Comparison of ENCODE assay signal across 10 mouse cellular contexts in genomic region chr2:26387713-26388112, GRCm38 (mm10). TPM values are rescaled to one million over a fixed set of nuclear protein-coding genes. Genes with fewer than 3 reads are reported as not detected.
DNase-seq lines count a peak whose midpoint lies in the region; ATAC-seq lines count a peak whose summit lies in the region.
"Had no signal": no experiment of that assay in that cellular context is flagged by ENCODE, and none has a peak within 500 bp of the region (broad histone marks: within the 10 kb centered on the region; RNA-seq: fewer than 3 reads in every experiment).

No protein-coding gene starts in this region.

- H3K36me3 ChIP-seq in embryonic facial prominence, embryonic 15.5 days = peaks cover 76% of the 10 kb centered on the region
- H3K36me3 ChIP-seq in kidney, embryonic 16.5 days (ENCODE audit: insufficient read depth, low read length) = peaks cover 60% of the 10 kb centered on the region
- H3K36me3 ChIP-seq in neural tube, embryonic 12.5 days = peaks cover 73% of the 10 kb centered on the region

- peaks cover 22% of the 10 kb centered on the region for H3K4me1 ChIP-seq in embryonic facial prominence, embryonic 15.5 days
- H3K4me1 ChIP-seq in kidney, embryonic 16.5 days (ENCODE audit: insufficient read depth, low read length) = peaks cover 18% of the 10 kb centered on the region
- peaks cover 23% of the 10 kb centered on the region for H3K4me1 ChIP-seq in neural tube, embryonic 12.5 days

- WGBS in embryonic facial prominence, embryonic 15.5 days = 84% methylated on average over 3 of the region's 3 CpGs
- 84% methylated on average over 3 of the region's 3 CpGs for WGBS in kidney, embryonic 16.5 days
- WGBS in neural tube, embryonic 12.5 days = 89% methylated on average over 3 of the region's 3 CpGs

- H3K9ac ChIP-seq in embryonic facial prominence, embryonic 15.5 days = no peak overlapping the region
- peak overlapping the region; percentile 93; the same call in 1 of the 2 replicates for H3K9ac ChIP-seq in kidney, embryonic 16.5 days (replicated peaks; ENCODE audit: low read length)
- peak overlapping the region; percentile 97 for H3K9ac ChIP-seq in neural tube, embryonic 12.5 days

- H3K4me2 ChIP-seq in embryonic facial prominence, embryonic 15.5 days (replicated peaks) = peak overlapping the region; percentile 94; the same call in 1 of the 2 replicates
- peak overlapping the region; percentile 92 for H3K4me2 ChIP-seq in kidney, embryonic 16.5 days (replicated peaks; ENCODE audit: low read depth, low read length)
- peak overlapping the region; percentile 100 for H3K4me2 ChIP-seq in neural tube, embryonic 12.5 days (replicated peaks)

- peak; percentile 37 for DNase-seq in kidney, adult 18-20 months
- DNase-seq in kidney, postnatal 10 days = no peak
- no peak for DNase-seq in adrenal gland, adult 18-20 months (ENCODE audit: low spot score in 2 of 2)
- DNase-seq in retina, postnatal 1 day = no peak
- no peak for DNase-seq in cerebellum, adult 11-12 months
- DNase-seq: cerebellum, adult 11 months; thymus, postnatal 14 days had no signal

- H3K9me3 ChIP-seq in embryonic facial prominence, embryonic 15.5 days (replicated peaks) = no peaks in the 10 kb centered on the region
- no peaks in the 10 kb centered on the region for H3K9me3 ChIP-seq in kidney, embryonic 16.5 days (ENCODE audit: low read length)
- no peaks in the 10 kb centered on the region for H3K9me3 ChIP-seq in neural tube, embryonic 12.5 days

- peak overlapping the region; percentile 93 for H3K4me3 ChIP-seq in embryonic facial prominence, embryonic 15.5 days (replicated peaks)
- peak overlapping the region; percentile 90; the same call in 1 of the 2 replicates for H3K4me3 ChIP-seq in kidney, embryonic 16.5 days (ENCODE audit: low read length)
- peak overlapping the region; percentile 97; the same call in 1 of the 2 replicates for H3K4me3 ChIP-seq in neural tube, embryonic 12.5 days

- H3K27me3 ChIP-seq in embryonic facial prominence, embryonic 15.5 days = no peaks in the 10 kb centered on the region
- no peaks in the 10 kb centered on the region for H3K27me3 ChIP-seq in kidney, embryonic 16.5 days (ENCODE audit: insufficient read depth, low read length)
- H3K27me3 ChIP-seq in neural tube, embryonic 12.5 days (replicated peaks) = no peaks in the 10 kb centered on the region

- H3K27ac ChIP-seq in embryonic facial prominence, embryonic 15.5 days (replicated peaks) = no peak overlapping the region
- no peak overlapping the region for H3K27ac ChIP-seq in kidney, embryonic 16.5 days (ENCODE audit: low read length)
- H3K27ac ChIP-seq in neural tube, embryonic 12.5 days = no peak overlapping the region

- no peak for ATAC-seq in embryonic facial prominence, embryonic 15.5 days (ENCODE audit: insufficient number of reproducible peaks, low FRiP score, low TSS enrichment, low read depth)
- ATAC-seq in kidney, embryonic 16.5 days (ENCODE audit: low FRiP score, low TSS enrichment) = no peak
- ATAC-seq in neural tube, embryonic 12.5 days (ENCODE audit: low FRiP score, low read depth) = no peak

RNA-seq across cellular contexts. Expression of gene Entr1, which starts 1.4 kb away (rescaled TPM):
- polyA plus RNA-seq in embryonic facial prominence, embryonic 15.5 days (2015; fragmentation: Nextera tagmentation; extraction: Ambion mirVana) = 120 and 141 TPM in 2 replicates
- 125 and 127 TPM in 2 replicates for polyA plus RNA-seq in kidney, embryonic 16.5 days (2015; fragmentation: Nextera tagmentation; extraction: Ambion mirVana)
- polyA plus RNA-seq in neural tube, embryonic 12.5 days (2016; fragmentation: Nextera tagmentation; extraction: Ambion mirVana) = 177 and 180 TPM in 2 replicates
- total RNA-seq in adrenal gland, adult 18-20 months (2021) = 100 to 1,000 TPM; 114 to 119 TPM

RNA-seq across cellular contexts. Expression of gene Pmpca, which starts 1.4 kb away (rescaled TPM):
- polyA plus RNA-seq in embryonic facial prominence, embryonic 15.5 days (2015; fragmentation: Nextera tagmentation; extraction: Ambion mirVana) = 90.4 and 92.6 TPM in 2 replicates
- 122 TPM in 2 replicates for polyA plus RNA-seq in kidney, embryonic 16.5 days (2015; fragmentation: Nextera tagmentation; extraction: Ambion mirVana)
- 113 and 115 TPM in 2 replicates for polyA plus RNA-seq in neural tube, embryonic 12.5 days (2016; fragmentation: Nextera tagmentation; extraction: Ambion mirVana)
- total RNA-seq in adrenal gland, adult 18-20 months (2021) = 100 to 1,000 TPM; 139 to 150 TPM

RNA-seq across cellular contexts. Expression of gene Snapc4, which starts 7.3 kb away (rescaled TPM):
- 25.3 and 30.2 TPM in 2 replicates for polyA plus RNA-seq in embryonic facial prominence, embryonic 15.5 days (2015; fragmentation: Nextera tagmentation; extraction: Ambion mirVana)
- polyA plus RNA-seq in kidney, embryonic 16.5 days (2015; fragmentation: Nextera tagmentation; extraction: Ambion mirVana) = 31.7 and 35.3 TPM in 2 replicates
- 33.4 and 34.6 TPM in 2 replicates for polyA plus RNA-seq in neural tube, embryonic 12.5 days (2016; fragmentation: Nextera tagmentation; extraction: Ambion mirVana)
- 10 to 100 TPM; 31.0 to 36.5 TPM for total RNA-seq in adrenal gland, adult 18-20 months (2021)

RNA-seq across cellular contexts. Expression of gene Inpp5e, which starts 21.3 kb away (rescaled TPM):
- polyA plus RNA-seq in embryonic facial prominence, embryonic 15.5 days (2015; fragmentation: Nextera tagmentation; extraction: Ambion mirVana) = 23.2 and 25.1 TPM in 2 replicates
- polyA plus RNA-seq in kidney, embryonic 16.5 days (2015; fragmentation: Nextera tagmentation; extraction: Ambion mirVana) = 24.9 and 26.6 TPM in 2 replicates
- polyA plus RNA-seq in neural tube, embryonic 12.5 days (2016; fragmentation: Nextera tagmentation; extraction: Ambion mirVana) = 29.7 and 32.7 TPM in 2 replicates
- total RNA-seq in adrenal gland, adult 18-20 months (2021) = 10 to 100 TPM; 13.9 to 16.1 TPM

RNA-seq across cellular contexts. Expression of gene Card9, which starts 27.0 kb away (rescaled TPM):
- 0.84 and 1.7 TPM in 2 replicates for polyA plus RNA-seq in embryonic facial prominence, embryonic 15.5 days (2015; fragmentation: Nextera tagmentation; extraction: Ambion mirVana)
- polyA plus RNA-seq in kidney, embryonic 16.5 days (2015; fragmentation: Nextera tagmentation; extraction: Ambion mirVana) = 0.92 and 1.4 TPM in 2 replicates
- 1.0 and 1.7 TPM in 2 replicates for polyA plus RNA-seq in neural tube, embryonic 12.5 days (2016; fragmentation: Nextera tagmentation; extraction: Ambion mirVana)
- total RNA-seq in adrenal gland, adult 18-20 months (2021) = 1 to 10 TPM; 1.9 to 2.0 TPM
